In the genomic region with DNA sequence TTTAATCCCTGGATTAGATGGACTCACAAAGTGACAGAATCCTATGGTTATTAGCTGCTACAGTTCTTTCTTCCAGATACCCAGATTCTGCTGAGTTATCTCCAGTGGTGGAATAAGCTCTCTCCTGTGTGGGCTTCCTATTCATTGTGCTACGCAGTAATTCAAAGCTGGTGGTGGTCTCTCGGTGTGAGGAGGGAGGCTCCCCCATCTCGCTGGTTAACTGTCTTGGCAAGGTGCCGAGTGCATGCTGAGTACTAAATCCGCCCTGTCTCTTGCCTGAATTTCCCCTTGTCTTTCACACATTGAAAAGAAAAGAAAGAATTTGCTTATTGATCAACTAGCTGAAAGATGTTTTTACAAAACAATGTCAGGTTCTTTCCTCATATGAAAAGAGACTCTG, we compare ENCODE assay signal across 20 mouse cellular contexts.
DNase-seq lines count a peak whose midpoint lies in the region; ATAC-seq lines count a peak whose summit lies in the region.
"Had no signal": no experiment of that assay in that cellular context is flagged by ENCODE, and none has a peak within 500 bp of the region (broad histone marks: within the 10 kb centered on the region; RNA-seq: fewer than 3 reads in every experiment).

No protein-coding gene starts in this region.

- no peaks in the 10 kb centered on the region for H3K36me3 ChIP-seq in hindbrain, embryonic 13.5 days
- no peaks in the 10 kb centered on the region for H3K36me3 ChIP-seq in hindbrain, embryonic 11.5 days (ENCODE audit: control insufficient read depth, insufficient read depth, low read length)
- H3K36me3 ChIP-seq in neural tube, embryonic 11.5 days (ENCODE audit: control insufficient read depth, insufficient read depth, low read length) = no peaks in the 10 kb centered on the region
- H3K36me3 ChIP-seq in forebrain, embryonic 16.5 days (ENCODE audit: control insufficient read depth, insufficient read depth) = no peaks in the 10 kb centered on the region
- no peaks in the 10 kb centered on the region for H3K36me3 ChIP-seq in neural tube, embryonic 12.5 days
- H3K36me3 ChIP-seq in kidney, embryonic 15.5 days = no peaks in the 10 kb centered on the region
- H3K36me3 ChIP-seq: G1E; limb, embryonic 12.5 days; stomach, embryonic 15.5 days had no signal

- ATAC-seq in hindbrain, embryonic 13.5 days (ENCODE audit: low FRiP score) = peak; percentile 58
- ATAC-seq in hindbrain, embryonic 11.5 days (ENCODE audit: low FRiP score) = no peak
- peak; percentile 56; the same call in 1 of the 2 replicates for ATAC-seq in neural tube, embryonic 11.5 days (ENCODE audit: insufficient read depth, low FRiP score, low TSS enrichment)
- 0 out of 2 replicates have a peak, but pooled peaks have one; percentile 8 for ATAC-seq in forebrain, embryonic 16.5 days
- peak; percentile 77 for ATAC-seq in neural tube, embryonic 12.5 days (ENCODE audit: low FRiP score, low read depth)
- ATAC-seq in kidney, embryonic 15.5 days (replicated peaks; ENCODE audit: low FRiP score) = no peak
- ATAC-seq: inflammation-experienced regulatory T-cells, adult 6 months; liver, postnatal 0 days had no signal

- H3K4me2 ChIP-seq in hindbrain, embryonic 13.5 days = no peak overlapping the region
- no peak overlapping the region for H3K4me2 ChIP-seq in hindbrain, embryonic 11.5 days (replicated peaks; ENCODE audit: low read depth, low read length)
- H3K4me2 ChIP-seq in neural tube, embryonic 11.5 days (ENCODE audit: low read depth) = no peak overlapping the region
- no peak overlapping the region for H3K4me2 ChIP-seq in forebrain, embryonic 16.5 days (ENCODE audit: low read length)
- H3K4me2 ChIP-seq in neural tube, embryonic 12.5 days (replicated peaks) = no peak overlapping the region
- no peak overlapping the region for H3K4me2 ChIP-seq in kidney, embryonic 15.5 days
- H3K4me2 ChIP-seq: limb, embryonic 12.5 days; stomach, embryonic 15.5 days had no signal

- H3K27ac ChIP-seq in hindbrain, embryonic 13.5 days = no peak overlapping the region
- H3K27ac ChIP-seq in hindbrain, embryonic 11.5 days (ENCODE audit: low read depth, low read length) = no peak overlapping the region
- H3K27ac ChIP-seq in neural tube, embryonic 11.5 days (ENCODE audit: low read depth, low read length) = no peak overlapping the region
- H3K27ac ChIP-seq in forebrain, embryonic 16.5 days (ENCODE audit: low read length) = no peak overlapping the region
- H3K27ac ChIP-seq in neural tube, embryonic 12.5 days = no peak overlapping the region
- no peak overlapping the region for H3K27ac ChIP-seq in kidney, embryonic 15.5 days
- H3K27ac ChIP-seq: macrophage had no signal

- no peak overlapping the region for H3K9ac ChIP-seq in hindbrain, embryonic 13.5 days
- no peak overlapping the region for H3K9ac ChIP-seq in hindbrain, embryonic 11.5 days (ENCODE audit: low read depth, low read length)
- no peak overlapping the region for H3K9ac ChIP-seq in neural tube, embryonic 11.5 days (ENCODE audit: low read length)
- no peak overlapping the region for H3K9ac ChIP-seq in forebrain, embryonic 16.5 days (replicated peaks; ENCODE audit: low read depth, low read length)
- no peak overlapping the region for H3K9ac ChIP-seq in neural tube, embryonic 12.5 days
- no peak overlapping the region for H3K9ac ChIP-seq in kidney, embryonic 15.5 days
- H3K9ac ChIP-seq: limb, embryonic 12.5 days; liver, postnatal 0 days; stomach, embryonic 15.5 days had no signal

- no peak overlapping the region for H3K4me3 ChIP-seq in hindbrain, embryonic 13.5 days
- no peak overlapping the region for H3K4me3 ChIP-seq in hindbrain, embryonic 11.5 days (ENCODE audit: low read depth, low read length)
- no peak overlapping the region for H3K4me3 ChIP-seq in neural tube, embryonic 11.5 days (ENCODE audit: low read depth, low read length)
- no peak overlapping the region for H3K4me3 ChIP-seq in forebrain, embryonic 16.5 days (replicated peaks; ENCODE audit: low read length)
- no peak overlapping the region for H3K4me3 ChIP-seq in neural tube, embryonic 12.5 days
- no peak overlapping the region for H3K4me3 ChIP-seq in kidney, embryonic 15.5 days (replicated peaks)
- H3K4me3 ChIP-seq: limb, embryonic 12.5 days; myocyte; stomach, embryonic 15.5 days had no signal

- no peaks in the 10 kb centered on the region for H3K9me3 ChIP-seq in hindbrain, embryonic 13.5 days
- no peaks in the 10 kb centered on the region for H3K9me3 ChIP-seq in hindbrain, embryonic 11.5 days (ENCODE audit: control insufficient read depth, low read length)
- H3K9me3 ChIP-seq in neural tube, embryonic 11.5 days (ENCODE audit: control insufficient read depth, low read length) = no peaks in the 10 kb centered on the region
- no peaks in the 10 kb centered on the region for H3K9me3 ChIP-seq in forebrain, embryonic 16.5 days (ENCODE audit: control insufficient read depth, low read length)
- H3K9me3 ChIP-seq in neural tube, embryonic 12.5 days = no peaks in the 10 kb centered on the region
- H3K9me3 ChIP-seq in kidney, embryonic 15.5 days (replicated peaks) = no peaks in the 10 kb centered on the region
- H3K9me3 ChIP-seq: G1E; limb, embryonic 12.5 days; stomach, embryonic 15.5 days had no signal

- no peak for DNase-seq in hindbrain, embryonic 11.5 days (ENCODE audit: low spot score)
- DNase-seq in neural tube, embryonic 11.5 days (ENCODE audit: low spot score) = peak; percentile 52
- no peak for DNase-seq in neural tube, embryonic 10.5 days (ENCODE audit: extremely low spot score, low spot score)
- DNase-seq in heart, adult 11 months = no peak
- DNase-seq: adrenal gland, postnatal 10 days; cerebellum, adult 8-10 months; gastrocnemius, postnatal 10 days; heart, postnatal 10 days; liver, postnatal 0 days; thymus, postnatal 25 days had no signal

- H3K27me3 ChIP-seq in hindbrain, embryonic 13.5 days = peaks cover 18% of the 10 kb centered on the region
- H3K27me3 ChIP-seq in hindbrain, embryonic 11.5 days (ENCODE audit: control insufficient read depth, insufficient read depth, low read length) = peaks cover 2% of the 10 kb centered on the region; the same call in 1 of the 2 replicates
- H3K27me3 ChIP-seq in neural tube, embryonic 11.5 days (ENCODE audit: control insufficient read depth, insufficient read depth, low read length) = no peaks in the 10 kb centered on the region
- no peaks in the 10 kb centered on the region for H3K27me3 ChIP-seq in forebrain, embryonic 16.5 days (replicated peaks; ENCODE audit: control insufficient read depth, insufficient read depth, low read length)
- H3K27me3 ChIP-seq in neural tube, embryonic 12.5 days (replicated peaks) = no peaks in the 10 kb centered on the region
- no peaks in the 10 kb centered on the region for H3K27me3 ChIP-seq in kidney, embryonic 15.5 days
- H3K27me3 ChIP-seq: limb, embryonic 12.5 days; stomach, embryonic 15.5 days had no signal

- peaks cover 33% of the 10 kb centered on the region for H3K4me1 ChIP-seq in hindbrain, embryonic 13.5 days (replicated peaks)
- H3K4me1 ChIP-seq in hindbrain, embryonic 11.5 days (replicated peaks; ENCODE audit: control insufficient read depth, insufficient read depth, low read length) = no peaks in the 10 kb centered on the region
- H3K4me1 ChIP-seq in neural tube, embryonic 11.5 days (ENCODE audit: control insufficient read depth, insufficient read depth, low read length) = peaks cover 9% of the 10 kb centered on the region; the same call in 1 of the 2 replicates
- H3K4me1 ChIP-seq in forebrain, embryonic 16.5 days (replicated peaks; ENCODE audit: control insufficient read depth, insufficient read depth, low read length) = peaks cover 20% of the 10 kb centered on the region
- H3K4me1 ChIP-seq in neural tube, embryonic 12.5 days = peaks cover 23% of the 10 kb centered on the region
- peaks cover 34% of the 10 kb centered on the region for H3K4me1 ChIP-seq in kidney, embryonic 15.5 days

- 7% methylated on average over 5 of the region's 5 CpGs for WGBS in hindbrain, embryonic 13.5 days
- WGBS in hindbrain, embryonic 11.5 days = 15% methylated on average over 5 of the region's 5 CpGs
- WGBS in neural tube, embryonic 11.5 days = 12% methylated on average over 5 of the region's 5 CpGs
- 4% methylated on average over 5 of the region's 5 CpGs for WGBS in forebrain, embryonic 16.5 days
- WGBS in neural tube, embryonic 12.5 days = 8% methylated on average over 5 of the region's 5 CpGs
- 26% methylated on average over 5 of the region's 5 CpGs for WGBS in kidney, embryonic 15.5 days

Comparison
In these comparisons a context has a peak if more than half of its experiments do, and no peak if none do; other contexts are left out.
1. ATAC-seq: peak in hindbrain, embryonic 13.5 days (single experiment), neural tube, embryonic 11.5 days (single experiment), forebrain, embryonic 16.5 days (single experiment) and neural tube, embryonic 12.5 days (single experiment); none in hindbrain, embryonic 11.5 days (single experiment) and kidney, embryonic 15.5 days (single experiment).